Mouse (Mus musculus) Patski (cell line): ENCODE data around the gene Spink8. TPM values are rescaled to one million over a fixed set of nuclear protein-coding genes. Genes with fewer than 3 reads are reported as not detected.

Source experiments
- ATAC-seq: fragments of 100-300 bp; one replicate; pipeline ENCODE4 v1.8.0; 2021
- CTCF ChIA-PET: fragments of 350-600 bp; sonication (Branson Sonifier 250); formaldehyde crosslinking; loops from one replicate; lab custom pipeline; 2022; ENCODE audit warnings: inconsistent platforms; lab: Charles Lee
- POLR2A ChIA-PET: fragments of 350-600 bp; sonication (Branson Sonifier 250); formaldehyde crosslinking; loops from one replicate; lab custom pipeline; 2022; ENCODE audit warnings: antibody characterized with exemption, inconsistent platforms; lab: Charles Lee
- DNase-seq: peaks from one replicate; pipeline ENCODE4 v3.0.0-alpha.2; 2011; ENCODE audit warnings: low read depth, low spot score
- H3K27me3 ChIP-seq: fragments of 371-371 bp; one replicate; pipeline ENCODE4 v1.5.1; 2021
- CTCF ChIP-seq: fragments of 100-300 bp; IDR thresholded peaks from one replicate; pipeline ENCODE4 v1.5.1; 2021
- in situ Hi-C: fragments of 300-500 bp; cut with MboI; formaldehyde crosslinking; loops from 3 replicates; pipeline ENCODE4 v1.11.1; 2018; ENCODE audit warnings: low pct_unique_long_range_greater_than_20kb, mixed read lengths
- polyA plus RNA-seq: library from polyadenylated mRNA; unstranded; gene quantifications from one replicate; pipeline ENCODE4 v1.2.3, GENCODE M21; 2021

Spink8 gene
- polyA plus RNA-seq, 1 experiment from 2014 or later = not detected

DNA sequence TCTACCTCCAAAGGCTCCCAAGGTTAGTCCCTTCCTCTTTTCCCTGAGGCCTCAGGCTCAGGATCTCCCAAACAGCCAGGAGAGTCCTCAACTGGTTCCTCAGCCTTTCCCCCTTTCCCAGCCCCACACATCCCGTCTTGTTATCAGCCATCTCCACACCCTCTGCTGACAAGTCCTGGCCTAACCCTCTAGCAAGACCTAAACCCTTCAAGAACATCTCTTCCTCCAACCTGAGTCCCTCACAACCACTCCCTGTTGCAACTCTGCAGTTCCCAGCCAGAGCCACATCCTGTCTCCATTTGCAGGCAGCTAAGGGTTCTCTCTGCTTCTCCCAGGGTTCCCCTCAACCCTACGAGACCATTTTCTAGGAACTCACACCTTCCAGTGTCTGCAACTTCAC is 54.1 kb downstream of the Spink8 start:
- no peak for DNase-seq
- in situ Hi-C loops = loop anchor here (10.0 kb wide), 1 partner anchor 171 kb away; no protein-coding TSS in a partner anchor
- ChIA-PET POLR2A (no interaction called here), CTCF (no interaction called here)
- ATAC-seq = no peak
- H3K27me3 ChIP-seq = no peaks in the 10 kb centered on the region
- TF ChIP-seq CTCF = no peak

DNA sequence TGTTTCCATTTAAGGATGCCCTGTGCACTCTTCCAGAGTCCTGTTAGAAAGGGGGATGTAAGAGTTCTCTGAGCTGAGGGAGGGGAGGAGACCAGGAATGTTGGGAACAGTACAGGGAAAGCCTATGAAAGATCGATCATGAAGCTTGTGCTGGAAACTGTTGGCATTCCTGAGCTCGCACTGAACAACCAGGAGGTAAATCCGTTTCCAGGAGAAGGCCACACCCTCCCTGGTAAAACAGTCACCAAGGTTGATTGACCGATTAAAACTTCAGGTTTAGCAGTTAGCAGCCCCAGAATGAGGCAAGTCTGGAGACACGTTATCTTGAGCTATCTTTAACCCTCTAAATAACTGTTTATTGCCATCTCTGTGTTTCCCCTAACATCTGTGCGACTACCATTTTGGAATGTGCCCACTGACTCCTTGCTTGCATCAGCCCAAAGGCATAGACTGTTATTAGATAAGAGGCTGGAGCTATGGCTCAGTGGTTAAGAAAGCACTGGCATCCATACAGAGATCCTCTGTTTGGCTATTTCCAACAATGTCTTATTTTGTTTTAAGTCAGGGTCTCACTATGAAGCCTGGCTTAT is 59.0 kb downstream of the Spink8 start:
- in situ Hi-C loops = no loop called here
- DNase-seq = no peak
- ATAC-seq = no peak
- no peak for TF ChIP-seq CTCF
- POLR2A ChIA-PET = no interaction called here
- no peaks in the 10 kb centered on the region for H3K27me3 ChIP-seq
- CTCF ChIA-PET = interaction anchor here (1.0 kb wide), 1 partner anchor 9 kb away, joined by 3 read pairs; no protein-coding TSS in a partner anchor

DNA sequence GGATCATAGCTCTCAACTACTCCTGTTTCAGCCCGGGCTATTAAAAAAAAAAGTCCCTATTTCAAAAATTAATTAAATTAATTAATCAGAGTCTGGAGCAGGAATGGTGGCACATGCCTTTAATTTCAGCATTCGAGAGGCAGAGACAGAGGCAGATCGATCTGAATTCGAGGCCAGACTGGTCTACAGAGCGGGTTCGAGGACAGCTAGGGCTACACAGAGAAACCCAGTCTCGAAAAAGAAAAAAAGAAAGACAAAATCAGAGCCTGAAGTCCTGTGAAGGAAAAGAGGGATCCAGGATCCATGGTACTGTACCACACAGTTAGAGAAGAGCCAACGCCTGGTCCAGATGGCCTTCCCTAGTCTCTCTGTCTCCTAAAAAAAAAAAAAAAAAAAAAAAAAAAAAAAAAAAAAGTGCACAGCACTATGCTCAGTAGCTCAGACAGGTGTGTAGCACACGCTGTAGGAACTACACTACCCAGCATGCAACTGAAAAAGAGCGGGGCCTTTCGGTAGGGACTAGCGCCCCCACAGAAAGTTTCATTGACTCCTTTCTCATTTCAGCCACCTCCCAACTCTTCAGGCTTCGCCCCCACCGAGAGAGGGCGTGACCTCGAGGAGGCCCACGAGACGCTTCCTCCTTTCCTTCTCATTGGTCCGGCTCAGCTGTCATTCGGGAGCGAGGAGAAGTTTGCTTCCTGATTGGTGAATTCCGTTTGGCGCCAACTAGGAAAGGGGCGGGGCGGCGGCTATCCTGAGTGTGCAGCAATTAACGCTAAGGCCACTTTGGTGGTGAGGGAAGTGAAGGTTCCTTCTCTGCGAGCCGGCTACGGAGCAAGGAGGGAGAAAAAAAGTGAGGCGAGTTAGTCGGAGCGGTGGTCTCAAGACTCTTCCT is 63.0 kb downstream of the Spink8 start, which contains the start of gene Cdc25a:
Gene Cdc25a (plus strand): TSS at position 783 of the 895 bp plus-strand sequence.
- peak; percentile 72 for TF ChIP-seq CTCF
- ATAC-seq (peak; percentile 97), DNase-seq (peak; percentile 91)
- ChIA-PET POLR2A (no interaction called here), CTCF (interaction anchor here (1.2 to 1.3 kb wide), 2 partner anchors 13 to 14 kb away, joined by 3 read pairs; no protein-coding TSS in a partner anchor)
- in situ Hi-C loops = no loop called here
- no peaks in the 10 kb centered on the region for H3K27me3 ChIP-seq

DNA sequence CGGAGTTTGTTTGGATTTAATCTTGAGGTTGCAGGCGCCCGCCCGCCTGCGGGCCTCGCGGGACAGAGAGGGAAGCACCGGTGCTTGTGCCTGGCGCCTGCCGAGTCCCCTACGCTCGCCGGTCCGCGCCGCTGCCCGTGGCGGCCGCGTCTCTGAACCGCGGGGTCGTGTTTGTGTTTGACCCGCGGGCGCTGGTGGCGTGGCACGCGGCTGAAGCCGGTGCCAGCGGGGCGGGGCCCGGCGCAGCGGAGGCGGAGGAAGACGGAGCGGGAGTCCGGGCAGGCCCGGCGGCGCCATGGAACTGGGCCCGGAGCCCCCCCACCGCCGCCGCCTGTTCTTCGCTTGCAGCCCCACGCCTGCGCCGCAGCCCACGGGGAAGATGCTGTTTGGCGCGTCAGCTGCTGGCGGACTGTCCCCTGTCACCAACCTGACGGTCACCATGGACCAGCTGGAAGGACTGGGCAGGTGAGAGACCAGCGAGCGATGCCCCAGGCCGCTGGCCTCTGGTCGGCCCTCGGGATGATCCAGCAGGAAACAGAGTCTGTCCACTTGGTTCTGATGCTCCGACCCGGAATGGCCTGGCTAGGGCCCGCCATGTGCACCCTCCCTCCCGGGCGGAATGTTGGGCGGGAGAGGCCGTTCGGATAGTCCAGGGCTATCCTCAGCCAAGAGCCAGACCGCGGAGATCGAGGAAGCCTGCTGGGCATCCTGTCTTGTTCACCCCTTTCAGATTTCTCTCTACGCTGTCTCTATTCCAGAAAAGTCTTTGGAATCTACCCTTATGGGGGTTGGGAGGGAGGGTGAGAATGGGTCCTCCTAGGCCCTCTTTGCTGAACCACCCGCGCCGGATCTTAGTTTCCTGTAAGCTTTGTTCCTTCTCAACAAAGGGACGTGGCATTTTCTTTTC is 63.9 kb downstream of the Spink8 start:
- no peak for TF ChIP-seq CTCF
- in situ Hi-C loops = no loop called here
- no peaks in the 10 kb centered on the region for H3K27me3 ChIP-seq
- CTCF ChIA-PET = interaction anchor here (1.2 to 2.0 kb wide), 2 partner anchors 15 to 16 kb away, joined by 3 to 10 read pairs; no protein-coding TSS in a partner anchor
- POLR2A ChIA-PET = no interaction called here
- ATAC-seq (peak; percentile 72), DNase-seq (no peak)

Other genes starting within 250 kb of the Spink8 start
- gene Fbxw15, start 244.0 kb upstream of the Spink8 start, polyA plus RNA-seq = not detected
- not detected for gene Fbxw24, start 186.2 kb upstream of the Spink8 start, polyA plus RNA-seq
- gene Fbxw25, start 147.6 kb upstream of the Spink8 start, polyA plus RNA-seq = not detected
- gene Fbxw18, start 109.6 kb upstream of the Spink8 start, polyA plus RNA-seq = not detected
- not detected for gene Fbxw26, start 66.2 kb upstream of the Spink8 start, polyA plus RNA-seq
- not detected for gene Fbxw27, start 21.6 kb upstream of the Spink8 start, polyA plus RNA-seq
- gene Nme6, start 20.5 kb downstream of the Spink8 start, polyA plus RNA-seq = 25.0 TPM
- gene Camp, start 37.3 kb downstream of the Spink8 start, polyA plus RNA-seq = not detected
- gene Cdc25a, start 63.3 kb downstream of the Spink8 start, polyA plus RNA-seq = 16.3 TPM
- gene Map4, start 119.2 kb downstream of the Spink8 start, polyA plus RNA-seq = 143 TPM